Mouse (Mus musculus): ENCODE measurements at regions not wholly inside any gene's neighbourhood (a gene's known extent, or its start where the extent isn't known, plus 50 kb on each side); places are given as distances from the start of the nearest gene placed in this dataset.

DNA sequence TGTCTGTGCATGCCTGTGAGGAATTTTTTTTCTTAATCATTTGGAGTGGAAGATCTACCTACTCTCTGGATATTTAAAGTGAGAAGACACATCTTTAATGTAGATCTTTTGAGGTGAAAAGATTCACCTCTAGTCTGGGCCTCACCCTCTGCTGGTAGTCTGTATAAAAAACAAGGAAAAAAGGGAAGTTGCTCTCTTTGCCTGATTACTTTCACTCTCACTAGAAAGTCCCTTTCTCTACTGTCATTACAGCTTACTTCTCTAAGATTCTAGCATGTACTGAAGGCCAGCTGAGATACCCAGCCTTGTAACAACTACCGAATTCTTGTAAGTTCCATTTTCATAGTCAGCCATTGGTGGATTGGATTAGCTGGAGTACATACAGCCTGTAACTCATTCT lies 3791.9 kb downstream of the 9330182O14Rik start:
- Histone ChIP-seq H3K36me3 (replicated peaks) (no peaks in the 10 kb centered on the region), H3K9me3 (no peaks in the 10 kb centered on the region), H3K4me1 (no peaks in the 10 kb centered on the region), H3K9ac (no peak overlapping the region), H3K27ac (no peak overlapping the region), H3K27me3 (no peaks in the 10 kb centered on the region), H3K4me3 (replicated peaks) (no peak overlapping the region), H3K4me2 (no peak overlapping the region)
- ATAC-seq (ENCODE audit: low FRiP score), result no peak
- WGBS, result 97% methylated on average over 1 of the region's 1 CpGs

DNA sequence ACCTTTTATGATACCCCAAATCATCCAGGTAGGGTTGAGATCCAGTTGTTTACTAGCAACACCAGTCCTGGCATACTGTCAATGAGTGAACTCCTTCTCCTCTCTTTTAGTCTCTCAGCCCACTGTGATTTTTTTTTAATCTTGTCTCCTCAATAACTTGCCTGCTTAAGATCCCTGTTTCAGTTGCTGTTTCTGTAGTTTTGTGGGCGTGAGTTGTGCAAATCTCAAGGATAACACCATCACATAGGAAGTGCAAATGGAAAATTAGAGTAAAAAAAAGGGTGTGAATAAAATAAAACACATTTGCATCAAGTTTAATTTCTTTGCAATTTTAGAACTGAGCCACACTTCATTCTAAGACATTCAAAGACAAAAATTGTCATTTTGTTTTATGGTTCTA lies 3799.4 kb downstream of the 9330182O14Rik start:
- Histone ChIP-seq H3K4me2 (no peak overlapping the region), H3K4me1 (no peaks in the 10 kb centered on the region), H3K27me3 (no peaks in the 10 kb centered on the region), H3K36me3 (replicated peaks) (no peaks in the 10 kb centered on the region), H3K27ac (no peak overlapping the region), H3K9me3 (no peaks in the 10 kb centered on the region), H3K9ac (no peak overlapping the region), H3K4me3 (replicated peaks) (no peak overlapping the region)
- 83% methylated on average over 1 of the region's 1 CpGs for WGBS
- no peak for ATAC-seq (ENCODE audit: low FRiP score)

DNA sequence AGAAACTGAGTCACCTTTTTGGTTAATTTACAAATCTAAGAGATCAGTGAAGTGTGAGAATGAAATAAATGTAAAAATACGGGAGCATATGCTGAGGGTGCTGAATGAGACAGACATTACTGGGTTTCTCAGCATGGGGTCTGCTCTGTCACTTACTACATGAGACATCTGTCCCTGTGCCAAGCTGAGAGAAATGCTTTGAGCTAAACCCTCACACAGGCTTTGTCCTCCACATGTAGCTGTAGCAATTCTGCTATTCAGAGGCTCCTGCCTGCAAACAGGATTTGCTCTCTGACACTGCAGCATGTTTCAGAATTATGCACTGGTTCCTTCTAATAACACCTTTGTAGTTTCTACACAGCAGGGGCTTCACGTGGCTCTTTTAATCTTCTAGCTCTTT lies 3806.3 kb downstream of the 9330182O14Rik start:
- H3K36me3 ChIP-seq (replicated peaks), result no peaks in the 10 kb centered on the region
- ATAC-seq (ENCODE audit: low FRiP score), result peak; percentile 84; the same call in 1 of the 2 replicates
- H3K27ac ChIP-seq, result peak overlapping the region; percentile 33; the same call in 1 of the 2 replicates
- no peak overlapping the region for H3K4me2 ChIP-seq
- no peaks in the 10 kb centered on the region for H3K9me3 ChIP-seq
- H3K4me1 ChIP-seq, result peaks cover 12% of the 10 kb centered on the region
- H3K27me3 ChIP-seq, result no peaks in the 10 kb centered on the region
- no peak overlapping the region for H3K9ac ChIP-seq
- no peak overlapping the region for H3K4me3 ChIP-seq (replicated peaks)
- WGBS, result 36% methylated on average over 2 of the region's 2 CpGs

DNA sequence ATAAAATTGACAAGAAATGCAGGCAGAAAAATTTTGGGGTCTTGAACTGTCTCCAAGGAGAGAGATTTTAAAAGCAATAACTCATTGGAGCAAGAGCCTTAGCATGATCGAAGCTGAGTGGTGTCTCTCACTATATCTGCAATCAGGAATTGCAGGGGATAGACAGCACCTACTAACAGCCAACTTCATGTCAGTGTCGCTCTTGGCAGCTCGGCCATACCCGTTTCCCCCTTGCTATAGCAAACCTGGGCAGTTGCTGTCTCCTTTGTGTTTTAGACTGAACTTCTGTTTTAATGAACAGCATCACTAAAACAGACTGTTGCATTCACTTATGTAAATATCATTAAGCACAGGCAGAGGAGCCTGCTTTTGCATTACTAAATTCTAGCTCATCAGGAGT lies 3806.7 kb downstream of the 9330182O14Rik start:
- peaks cover 12% of the 10 kb centered on the region for H3K4me1 ChIP-seq
- no peak overlapping the region for H3K27ac ChIP-seq
- no peak overlapping the region for H3K9ac ChIP-seq
- no peaks in the 10 kb centered on the region for H3K9me3 ChIP-seq
- H3K36me3 ChIP-seq (replicated peaks), result no peaks in the 10 kb centered on the region
- ATAC-seq (ENCODE audit: low FRiP score), result no peak; the same call in 1 of the 2 replicates
- no peaks in the 10 kb centered on the region for H3K27me3 ChIP-seq
- 71% methylated on average over 4 of the region's 4 CpGs for WGBS
- no peak overlapping the region for H3K4me3 ChIP-seq (replicated peaks)
- H3K4me2 ChIP-seq, result no peak overlapping the region

DNA sequence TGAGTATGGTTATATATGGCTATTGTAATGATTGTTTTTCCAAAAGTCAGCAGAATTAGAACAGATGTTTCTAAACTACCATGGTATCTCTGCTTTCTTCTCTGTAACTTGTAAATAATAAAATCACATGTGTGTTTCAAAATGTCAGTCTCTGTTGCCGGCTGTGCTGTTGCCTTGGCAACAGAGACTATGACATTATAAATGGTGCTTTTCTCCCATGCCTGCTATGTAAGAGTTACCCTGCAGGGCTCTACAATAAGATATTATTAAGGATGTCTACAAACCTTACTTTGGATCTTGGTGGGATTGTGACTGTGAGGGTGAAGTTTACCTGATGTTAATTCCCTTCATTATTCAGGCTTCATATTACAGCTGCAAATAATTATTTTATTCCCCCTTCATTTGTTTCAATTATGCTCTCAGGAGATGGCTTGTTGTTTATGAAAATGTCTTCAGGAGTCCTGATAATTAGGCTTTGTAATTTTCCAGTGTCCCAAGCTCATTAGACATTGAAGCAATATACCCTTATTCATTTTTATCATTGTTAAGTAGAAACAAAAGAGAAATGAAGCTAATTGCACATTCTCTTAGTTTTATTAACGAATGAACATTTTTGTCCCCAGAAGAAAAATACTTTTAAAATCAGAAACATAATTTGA lies 3808.0 kb downstream of the 9330182O14Rik start:
- no peaks in the 10 kb centered on the region for H3K27me3 ChIP-seq
- no peak overlapping the region for H3K27ac ChIP-seq
- H3K4me2 ChIP-seq, result no peak overlapping the region
- H3K4me3 ChIP-seq (replicated peaks), result no peak overlapping the region
- H3K4me1 ChIP-seq, result peaks cover 12% of the 10 kb centered on the region
- peak; percentile 57; the same call in 1 of the 2 replicates for ATAC-seq (ENCODE audit: low FRiP score)
- H3K9ac ChIP-seq, result no peak overlapping the region
- WGBS, result 36% methylated on average over 2 of the region's 2 CpGs
- H3K9me3 ChIP-seq, result no peaks in the 10 kb centered on the region
- no peaks in the 10 kb centered on the region for H3K36me3 ChIP-seq (replicated peaks)

DNA sequence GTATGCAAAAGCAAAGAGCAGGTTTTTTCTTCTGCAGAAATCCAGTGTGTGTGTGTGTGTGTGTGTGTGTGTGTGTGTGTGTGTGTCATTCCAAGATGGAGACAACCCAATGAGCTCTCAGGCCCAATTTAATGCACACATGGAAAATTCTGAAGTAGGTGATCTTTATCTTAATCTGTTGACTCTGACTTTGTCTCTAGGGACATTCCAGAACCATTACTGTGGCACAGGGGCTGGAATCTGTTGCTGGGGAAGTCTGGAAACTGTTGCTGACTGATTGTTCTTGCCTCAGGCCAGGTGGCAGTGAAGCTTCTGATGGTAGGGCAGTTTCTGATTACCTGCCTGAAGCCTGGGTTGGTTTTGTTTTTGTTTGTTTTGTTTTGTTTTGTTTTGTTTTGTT lies 3850.8 kb downstream of the 9330182O14Rik start:
- H3K9me3 ChIP-seq, result no peaks in the 10 kb centered on the region
- no peaks in the 10 kb centered on the region for H3K27me3 ChIP-seq
- H3K4me2 ChIP-seq, result no peak overlapping the region
- no peaks in the 10 kb centered on the region for H3K36me3 ChIP-seq (replicated peaks)
- ATAC-seq (ENCODE audit: low FRiP score), result no peak
- no peak overlapping the region for H3K27ac ChIP-seq
- H3K4me1 ChIP-seq, result no peaks in the 10 kb centered on the region
- H3K9ac ChIP-seq, result no peak overlapping the region
- H3K4me3 ChIP-seq (replicated peaks), result no peak overlapping the region

DNA sequence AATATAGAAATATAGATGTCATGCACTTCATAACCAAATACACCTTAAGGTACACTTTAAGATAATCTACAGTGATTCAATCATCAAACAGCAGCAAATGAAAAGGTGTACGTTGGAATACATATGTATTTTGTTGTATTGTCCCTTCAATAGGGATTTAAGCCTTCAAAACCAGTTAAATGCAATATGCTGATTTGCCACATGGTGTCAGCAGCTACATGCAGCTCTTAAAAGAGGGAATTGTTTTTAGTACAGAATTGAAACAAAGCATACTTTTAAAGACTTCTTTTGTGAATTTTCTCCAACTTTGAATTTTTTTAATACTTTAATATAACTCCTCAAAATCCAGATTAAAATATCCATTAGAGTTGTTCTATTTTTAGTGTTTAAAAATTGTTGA lies 3857.1 kb downstream of the 9330182O14Rik start:
- Histone ChIP-seq H3K9me3 (no peaks in the 10 kb centered on the region), H3K4me3 (replicated peaks) (no peak overlapping the region), H3K27ac (no peak overlapping the region), H3K27me3 (no peaks in the 10 kb centered on the region), H3K9ac (no peak overlapping the region), H3K4me2 (no peak overlapping the region), H3K4me1 (no peaks in the 10 kb centered on the region), H3K36me3 (replicated peaks) (no peaks in the 10 kb centered on the region)
- WGBS, result 19% methylated on average over 1 of the region's 1 CpGs
- no peak for ATAC-seq (ENCODE audit: low FRiP score)

DNA sequence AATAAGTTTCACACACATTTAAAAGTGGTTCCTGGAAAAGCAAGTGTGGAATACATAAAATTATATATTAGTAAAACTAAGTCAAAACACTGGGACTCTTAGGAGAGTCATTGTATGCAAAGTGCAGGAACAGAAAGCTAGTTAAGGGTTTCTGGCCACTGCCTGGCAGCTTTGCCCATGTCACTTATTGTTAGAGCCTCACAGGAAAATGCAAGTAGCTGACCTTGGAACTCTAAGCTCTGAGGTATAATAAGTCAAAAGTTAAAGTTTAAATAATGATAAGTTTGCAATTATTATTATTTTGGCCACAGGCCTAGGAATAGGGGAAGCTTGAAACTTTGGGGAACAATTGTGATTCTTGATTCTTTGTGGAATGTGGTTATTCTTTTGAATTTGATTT lies 3858.8 kb downstream of the 9330182O14Rik start:
- Histone ChIP-seq H3K9ac (no peak overlapping the region), H3K4me2 (no peak overlapping the region), H3K4me1 (no peaks in the 10 kb centered on the region), H3K9me3 (no peaks in the 10 kb centered on the region), H3K27me3 (no peaks in the 10 kb centered on the region), H3K27ac (no peak overlapping the region), H3K36me3 (replicated peaks) (no peaks in the 10 kb centered on the region), H3K4me3 (replicated peaks) (no peak overlapping the region)
- ATAC-seq (ENCODE audit: low FRiP score), result no peak

DNA sequence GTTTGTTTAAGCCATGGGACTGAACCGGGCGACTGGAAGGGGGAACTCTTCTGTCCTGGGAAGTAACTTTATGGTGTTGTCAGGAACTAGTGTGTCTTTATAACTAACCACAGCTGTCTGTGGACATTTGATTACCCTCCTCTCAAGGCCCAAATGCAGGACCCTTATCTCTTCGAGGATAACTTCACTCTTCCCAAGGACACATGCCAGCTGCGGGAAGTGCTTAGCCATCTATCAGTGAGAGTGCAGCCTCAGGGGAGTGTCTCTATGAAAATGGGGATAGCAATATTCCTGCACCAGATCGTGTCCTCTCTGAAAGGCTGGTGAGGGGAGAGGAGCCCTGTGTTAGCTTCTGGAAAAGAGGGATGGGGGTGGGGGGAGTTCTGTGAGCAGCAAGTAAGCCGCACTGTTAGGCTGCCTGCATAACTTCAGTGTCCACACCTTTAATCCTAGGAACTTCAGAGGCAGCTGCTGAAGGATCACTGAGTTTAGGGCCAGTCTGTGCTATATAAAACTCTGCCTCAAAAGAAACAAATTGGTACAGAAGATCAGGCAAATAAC lies 3892.4 kb downstream of the 9330182O14Rik start:
- H3K9me3 ChIP-seq, result no peaks in the 10 kb centered on the region
- H3K9ac ChIP-seq, result no peak overlapping the region
- no peak overlapping the region for H3K4me2 ChIP-seq
- H3K4me1 ChIP-seq, result no peaks in the 10 kb centered on the region
- no peak overlapping the region for H3K27ac ChIP-seq
- no peak for ATAC-seq (ENCODE audit: low FRiP score)
- WGBS, result 72% methylated on average over 6 of the region's 6 CpGs
- H3K4me3 ChIP-seq (replicated peaks), result no peak overlapping the region
- H3K27me3 ChIP-seq, result no peaks in the 10 kb centered on the region
- H3K36me3 ChIP-seq (replicated peaks), result no peaks in the 10 kb centered on the region

DNA sequence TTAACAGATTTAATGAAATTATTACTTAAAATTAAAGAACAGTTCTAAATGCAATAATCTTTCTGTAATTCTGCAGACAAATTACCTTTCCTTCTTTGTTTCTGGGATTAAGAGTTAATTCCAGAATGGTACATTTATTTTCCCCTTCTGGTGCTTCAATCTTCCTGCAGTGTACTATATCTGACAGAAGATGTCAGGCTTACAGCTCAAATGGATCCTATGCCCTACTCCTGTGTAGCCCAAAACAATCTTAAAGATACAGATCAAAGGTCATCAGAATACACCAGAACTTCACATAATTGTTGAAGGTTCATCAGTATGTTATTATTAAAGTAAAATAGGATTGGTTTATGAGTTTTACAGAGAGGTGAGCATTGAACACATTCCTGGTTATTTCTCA lies 3901.7 kb downstream of the 9330182O14Rik start:
- H3K9ac ChIP-seq, result no peak overlapping the region
- H3K27ac ChIP-seq, result no peak overlapping the region
- H3K9me3 ChIP-seq, result no peaks in the 10 kb centered on the region
- H3K4me1 ChIP-seq, result no peaks in the 10 kb centered on the region
- H3K36me3 ChIP-seq (replicated peaks), result no peaks in the 10 kb centered on the region
- H3K27me3 ChIP-seq, result no peaks in the 10 kb centered on the region
- no peak overlapping the region for H3K4me3 ChIP-seq (replicated peaks)
- no peak overlapping the region for H3K4me2 ChIP-seq
- no peak; the same call in 1 of the 2 replicates for ATAC-seq (ENCODE audit: low FRiP score)

DNA sequence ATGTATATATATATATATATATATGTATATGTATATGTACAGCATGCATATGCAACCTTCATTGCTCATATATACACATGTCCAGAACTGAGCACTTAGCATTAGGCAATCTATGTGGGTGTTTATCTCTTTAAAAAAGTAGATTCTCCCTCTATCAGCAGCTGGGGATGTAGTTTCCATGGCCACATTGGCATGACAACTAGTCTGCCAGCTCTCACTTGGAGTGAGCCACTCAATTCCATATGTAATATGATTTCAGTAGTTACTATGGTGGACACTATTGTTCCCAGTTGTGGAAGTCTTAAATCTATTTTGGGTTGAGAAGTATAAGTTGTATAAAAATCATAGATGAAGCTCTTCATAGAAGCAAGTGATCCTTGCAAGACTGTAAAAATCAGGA lies 3903.7 kb downstream of the 9330182O14Rik start:
- H3K27ac ChIP-seq, result no peak overlapping the region
- no peak for ATAC-seq (ENCODE audit: low FRiP score)

DNA sequence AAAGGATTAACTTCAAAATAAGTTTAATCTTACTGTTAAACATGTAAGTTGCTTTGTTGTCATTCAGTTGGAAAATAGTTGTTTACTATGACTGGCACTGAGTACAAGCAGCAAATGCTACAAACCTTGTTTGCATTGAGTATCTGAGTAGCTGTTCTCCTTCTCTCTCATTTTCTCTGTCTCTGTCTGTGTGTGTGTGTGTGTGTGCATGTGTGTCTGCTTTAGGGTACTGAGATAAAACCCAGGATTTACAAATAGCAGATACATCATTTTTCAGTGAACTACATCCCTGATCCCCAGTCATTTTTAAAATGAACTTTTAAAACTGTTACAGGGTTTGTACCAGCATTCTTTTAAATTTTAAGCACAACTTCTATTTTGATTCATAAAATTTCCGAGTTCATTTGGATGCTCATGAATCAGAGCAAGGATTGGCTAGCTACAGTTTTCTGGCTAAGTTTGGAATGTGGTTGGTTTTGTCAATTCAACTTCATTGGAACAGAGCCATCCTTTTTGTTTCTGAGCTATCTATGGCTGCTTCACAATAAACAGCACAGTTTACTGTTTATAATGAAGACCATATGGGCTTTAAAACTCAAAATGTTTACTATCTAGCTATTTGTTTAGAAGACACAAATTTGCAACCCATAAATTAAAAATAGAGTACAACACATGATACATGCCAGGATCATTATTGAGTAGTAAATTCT lies 3916.6 kb downstream of the 9330182O14Rik start:
- WGBS, result 82% methylated on average over 1 of the region's 1 CpGs
- Histone ChIP-seq H3K27ac (no peak overlapping the region), H3K27me3 (no peaks in the 10 kb centered on the region), H3K36me3 (replicated peaks) (no peaks in the 10 kb centered on the region), H3K9me3 (no peaks in the 10 kb centered on the region), H3K4me3 (replicated peaks) (no peak overlapping the region), H3K4me2 (no peak overlapping the region), H3K4me1 (no peaks in the 10 kb centered on the region), H3K9ac (no peak overlapping the region)
- no peak for ATAC-seq (ENCODE audit: low FRiP score)

More for the DNA sequence above, 3903.7 kb downstream of the 9330182O14Rik start:
- Histone ChIP-seq H3K9me3 (no peaks in the 10 kb centered on the region), H3K4me2 (no peak overlapping the region), H3K4me1 (no peaks in the 10 kb centered on the region), H3K4me3 (replicated peaks) (no peak overlapping the region), H3K9ac (no peak overlapping the region), H3K36me3 (replicated peaks) (no peaks in the 10 kb centered on the region), H3K27me3 (no peaks in the 10 kb centered on the region)

DNA sequence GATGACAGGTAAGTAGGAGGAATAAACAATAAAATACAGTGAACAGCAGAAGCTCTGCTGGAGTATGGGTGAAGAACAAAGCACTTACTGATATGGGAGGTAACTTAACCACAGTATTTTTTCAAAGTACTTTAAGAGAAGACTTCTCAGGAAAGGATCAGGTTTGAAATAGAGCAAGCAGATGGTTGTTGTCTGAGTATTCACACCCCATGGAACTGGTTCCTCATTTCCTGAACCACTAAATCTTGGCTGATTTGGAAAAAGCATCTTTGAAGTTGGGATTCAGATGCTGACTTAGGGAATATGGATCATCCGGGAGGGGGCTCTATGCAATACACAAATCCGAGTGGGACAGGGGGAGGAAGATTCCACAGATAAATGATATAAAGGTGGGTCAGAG lies 3930.7 kb downstream of the 9330182O14Rik start:
- Histone ChIP-seq H3K4me1 (no peaks in the 10 kb centered on the region), H3K4me3 (replicated peaks) (no peak overlapping the region), H3K9me3 (no peaks in the 10 kb centered on the region), H3K36me3 (replicated peaks) (no peaks in the 10 kb centered on the region), H3K9ac (no peak overlapping the region), H3K27ac (no peak overlapping the region), H3K27me3 (no peaks in the 10 kb centered on the region), H3K4me2 (no peak overlapping the region)
- WGBS, result 94% methylated on average over 2 of the region's 2 CpGs
- ATAC-seq (ENCODE audit: low FRiP score), result no peak
